Mouse (Mus musculus): ENCODE measurements around the gene Gpatch8.

DNA sequence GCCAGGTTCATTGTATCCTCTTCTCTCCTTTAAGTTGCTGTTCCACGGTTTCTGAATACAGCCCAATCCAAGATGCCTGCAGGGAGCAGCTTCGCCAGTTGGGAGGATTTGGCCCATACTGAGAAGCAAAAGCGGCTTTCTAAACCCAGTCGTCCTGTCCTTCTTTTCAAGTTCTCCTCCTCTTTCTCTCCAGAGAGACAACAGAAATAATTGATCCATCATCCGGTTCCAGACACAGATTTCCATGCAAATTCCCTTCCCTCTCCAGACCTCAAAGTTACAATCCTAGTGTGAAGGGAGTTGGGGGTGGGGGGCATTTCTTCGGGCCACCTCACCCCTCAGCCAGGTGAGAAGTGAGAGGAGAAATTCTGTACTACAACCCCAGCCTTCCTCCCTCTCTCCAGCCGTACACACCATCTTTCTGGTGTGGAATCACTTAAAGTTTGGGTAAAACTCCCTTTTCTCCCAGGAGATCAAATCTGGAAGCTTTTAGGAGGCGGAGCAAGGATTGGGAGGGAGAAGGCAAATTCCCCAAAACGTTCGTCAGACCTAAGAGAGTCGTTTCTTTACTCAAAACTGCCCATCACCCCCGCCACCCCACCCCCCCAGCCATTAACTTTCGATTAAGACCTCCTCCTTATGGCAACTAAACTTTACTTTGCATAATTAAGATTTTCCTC, 46.8 kb upstream of the Gpatch8 start:
- TF ChIP-seq EP300 (IDR thresholded peaks at IDR 0.05; ENCODE audit: insufficient read depth, low read depth, low read length), result no peak
- no peak for TF ChIP-seq CTCF (IDR thresholded peaks at IDR 0.05)
- no peak for TF ChIP-seq POLR2A (IDR thresholded peaks at IDR 0.05; ENCODE audit: insufficient read depth, low read depth, low read length)
